Mouse (Mus musculus): Measurements from ENCODE around the gene Plekho1.

Plekho1 gene

DNA sequence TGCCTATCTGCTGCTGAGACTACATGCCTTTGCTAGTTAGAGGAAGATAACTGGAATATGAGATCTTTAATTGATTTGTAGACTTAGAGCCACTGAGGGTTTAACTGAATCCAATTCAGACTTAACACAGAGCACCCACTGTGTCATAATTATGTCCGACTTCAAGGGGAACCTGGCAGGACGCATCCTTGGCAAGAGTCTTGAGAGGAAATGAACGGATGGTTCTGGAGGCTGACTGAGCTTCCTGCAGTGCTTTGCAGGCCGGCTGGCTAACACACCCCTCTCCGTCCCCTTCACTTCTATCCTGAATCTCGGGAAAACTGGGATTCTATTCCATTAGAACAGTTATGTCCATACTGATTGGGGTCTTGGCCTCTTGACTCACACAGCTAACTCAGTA is 12.7 kb upstream of the Plekho1 start:
- no peak for DNase-seq (ENCODE audit: low read depth, low spot score)

DNA sequence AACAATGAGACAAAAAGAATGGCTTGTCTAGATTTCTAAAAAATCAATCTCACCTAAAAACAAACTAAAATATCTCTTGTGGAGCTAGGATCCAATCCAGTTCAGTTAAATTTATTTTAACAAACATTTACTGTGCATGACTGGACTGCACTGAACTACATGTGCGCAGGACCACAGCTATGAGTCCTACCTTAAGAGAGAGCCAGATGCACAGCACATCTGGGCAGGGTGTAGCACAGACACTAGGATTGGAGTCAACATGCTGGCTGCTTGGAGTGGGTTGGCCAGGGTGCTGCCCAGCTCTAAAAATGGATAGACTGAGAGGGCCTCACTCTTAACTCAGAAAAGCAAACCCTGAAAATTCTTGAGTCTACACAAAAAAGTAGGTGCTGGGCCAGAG is 5.8 kb upstream of the Plekho1 start:
- no peak for DNase-seq (ENCODE audit: low read depth, low spot score)

DNA sequence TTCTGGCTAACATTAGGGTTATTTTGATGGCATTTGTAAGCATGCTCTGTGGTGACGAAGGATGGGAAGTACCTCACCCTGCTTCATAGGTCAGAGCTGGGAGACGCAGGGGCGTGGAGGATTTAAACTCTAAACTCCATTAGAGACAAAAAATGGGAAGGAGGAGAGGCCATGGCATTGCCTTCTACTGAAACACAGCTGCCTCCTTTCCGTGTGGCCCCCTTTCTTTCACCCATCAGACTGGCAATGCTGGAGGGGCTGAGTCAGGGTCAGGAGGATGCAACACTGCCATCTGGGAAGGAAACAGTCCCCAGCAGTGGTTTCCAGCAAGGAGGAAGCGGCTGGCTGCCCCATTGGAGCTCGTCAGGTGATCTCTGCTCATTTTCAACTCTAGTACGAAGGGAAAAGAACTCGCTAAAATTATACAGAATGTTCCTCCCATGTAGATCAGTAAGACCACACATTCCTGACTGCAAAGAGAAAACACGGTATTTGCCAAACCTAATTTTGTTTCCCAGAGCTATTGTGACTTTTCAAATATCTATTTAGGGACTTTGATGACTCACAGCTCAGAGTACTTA is 5.2 kb upstream of the Plekho1 start:
- DNase-seq (ENCODE audit: low read depth, low spot score) = no peak

DNA sequence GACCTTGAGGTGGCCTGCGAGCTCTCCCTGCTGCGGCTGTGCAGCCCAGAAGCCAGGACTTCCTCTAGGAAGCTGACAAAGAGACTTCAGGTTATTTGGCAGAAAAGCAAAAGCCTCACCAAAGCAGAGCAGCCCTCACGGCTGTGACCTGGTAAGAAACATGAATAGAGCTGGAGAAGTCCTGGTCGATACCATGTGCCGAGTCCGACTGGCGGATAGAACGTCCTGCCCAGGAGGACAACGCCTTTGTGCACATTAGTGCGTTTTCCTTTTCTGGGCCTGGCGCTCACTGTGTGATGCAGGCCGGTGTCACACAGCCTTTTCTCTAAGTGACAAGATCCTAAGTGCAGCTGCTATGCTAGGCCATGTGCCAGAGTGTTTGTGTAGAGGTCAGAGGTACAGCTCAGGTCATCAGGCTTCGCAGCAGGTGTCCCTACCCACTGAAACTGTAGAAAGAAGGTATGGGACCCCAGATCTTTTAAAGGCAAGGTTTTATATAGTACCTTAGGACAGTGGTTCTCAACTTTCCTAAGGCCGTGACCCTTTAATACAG is 4.4 kb upstream of the Plekho1 start:
- DNase-seq (ENCODE audit: low read depth, low spot score) = no peak

DNA sequence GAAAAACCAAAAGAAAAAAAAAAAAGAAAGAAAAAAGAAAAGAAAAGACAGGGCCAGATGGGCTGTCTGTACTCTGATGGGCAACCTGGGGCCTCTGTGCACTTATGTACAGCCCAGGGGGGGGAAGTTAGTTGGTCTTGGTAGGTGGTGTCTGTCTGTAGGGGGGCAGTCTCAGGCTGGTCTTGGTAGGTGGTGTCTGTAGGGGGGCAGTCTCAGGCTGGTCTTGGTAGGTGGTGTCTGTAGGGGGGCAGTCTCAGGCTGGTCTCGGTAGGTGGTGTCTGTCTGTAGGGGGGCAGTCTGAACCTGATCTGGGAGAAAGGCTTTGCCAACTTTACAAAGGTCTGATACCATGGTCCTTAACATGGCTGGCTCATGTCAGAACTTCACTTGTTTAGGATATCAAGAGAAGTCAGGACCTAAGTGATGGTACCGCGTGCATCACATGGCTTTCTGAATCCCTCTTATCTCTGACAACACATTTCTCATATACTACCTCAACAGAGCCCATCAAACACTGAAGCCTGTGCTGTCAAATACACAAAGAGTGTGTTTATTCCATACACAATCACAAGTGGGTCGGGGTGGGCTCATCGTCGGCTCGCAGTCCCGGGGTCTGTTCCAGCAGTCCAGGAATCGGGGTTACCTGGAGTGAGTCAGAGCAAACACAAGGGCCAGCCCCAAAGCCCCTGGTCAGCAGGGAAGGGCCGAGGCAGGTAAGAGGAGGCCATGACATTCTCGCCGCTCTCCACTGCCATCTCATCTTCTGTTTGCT is 3.7 kb upstream of the Plekho1 start:
- DNase-seq (ENCODE audit: low read depth, low spot score) = no peak

DNA sequence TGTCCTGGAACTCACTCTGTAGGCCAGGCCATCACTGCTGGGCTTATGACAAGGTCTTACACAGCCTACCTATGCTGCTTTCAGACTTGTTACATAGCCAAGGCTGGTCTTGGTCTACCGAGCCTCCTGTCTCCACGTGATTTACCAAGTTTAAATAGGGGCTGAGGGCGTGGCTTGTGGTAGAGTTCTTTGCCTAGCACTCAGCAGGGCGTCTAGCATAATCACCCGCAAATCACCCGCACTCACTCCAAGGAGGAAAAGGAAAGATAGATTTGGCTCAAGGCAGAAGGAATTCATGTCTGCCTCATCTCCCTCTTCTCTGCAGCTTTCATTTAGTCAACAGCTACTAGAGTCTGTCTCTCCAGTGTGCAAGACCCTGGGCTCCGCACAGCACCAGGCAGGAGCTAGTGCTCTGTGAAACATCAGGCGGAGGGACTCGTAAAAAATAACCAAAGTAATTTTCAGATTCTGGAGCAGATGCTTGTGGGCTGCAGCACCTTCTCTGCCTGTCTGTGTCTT is 1.5 kb upstream of the Plekho1 start:
- DNase-seq (ENCODE audit: low read depth, low spot score) = no peak

DNA sequence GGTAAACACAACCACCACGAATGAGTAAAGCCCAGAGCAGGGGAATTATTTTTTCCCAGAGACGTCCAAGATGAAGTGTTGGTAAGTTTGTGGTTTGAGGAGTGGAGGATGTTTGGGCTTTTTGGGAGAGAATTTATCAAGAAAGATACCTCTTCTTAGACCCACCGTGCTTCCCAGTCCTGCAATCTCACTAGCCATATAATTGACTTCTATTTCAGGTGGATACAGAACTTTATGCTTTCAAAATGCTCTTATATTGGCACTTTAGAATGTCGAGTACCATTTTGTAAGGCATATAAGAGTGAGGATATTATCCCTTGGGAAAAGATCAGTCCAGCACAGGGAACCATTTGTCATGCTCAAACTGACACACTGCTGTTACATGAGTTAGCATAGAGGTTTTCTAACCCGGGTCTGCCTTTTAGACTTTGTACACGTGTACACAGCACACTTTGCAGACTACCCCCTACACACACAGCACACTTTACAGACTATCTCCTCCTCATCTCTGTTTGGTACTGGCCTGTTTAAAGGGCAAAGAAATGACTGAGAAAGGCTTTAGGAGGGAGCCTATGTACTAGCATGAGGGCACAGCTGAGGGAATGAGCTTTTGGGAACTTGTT is 761 bp upstream of the Plekho1 start:
- peak; percentile 55 for DNase-seq (ENCODE audit: low read depth, low spot score)

DNA sequence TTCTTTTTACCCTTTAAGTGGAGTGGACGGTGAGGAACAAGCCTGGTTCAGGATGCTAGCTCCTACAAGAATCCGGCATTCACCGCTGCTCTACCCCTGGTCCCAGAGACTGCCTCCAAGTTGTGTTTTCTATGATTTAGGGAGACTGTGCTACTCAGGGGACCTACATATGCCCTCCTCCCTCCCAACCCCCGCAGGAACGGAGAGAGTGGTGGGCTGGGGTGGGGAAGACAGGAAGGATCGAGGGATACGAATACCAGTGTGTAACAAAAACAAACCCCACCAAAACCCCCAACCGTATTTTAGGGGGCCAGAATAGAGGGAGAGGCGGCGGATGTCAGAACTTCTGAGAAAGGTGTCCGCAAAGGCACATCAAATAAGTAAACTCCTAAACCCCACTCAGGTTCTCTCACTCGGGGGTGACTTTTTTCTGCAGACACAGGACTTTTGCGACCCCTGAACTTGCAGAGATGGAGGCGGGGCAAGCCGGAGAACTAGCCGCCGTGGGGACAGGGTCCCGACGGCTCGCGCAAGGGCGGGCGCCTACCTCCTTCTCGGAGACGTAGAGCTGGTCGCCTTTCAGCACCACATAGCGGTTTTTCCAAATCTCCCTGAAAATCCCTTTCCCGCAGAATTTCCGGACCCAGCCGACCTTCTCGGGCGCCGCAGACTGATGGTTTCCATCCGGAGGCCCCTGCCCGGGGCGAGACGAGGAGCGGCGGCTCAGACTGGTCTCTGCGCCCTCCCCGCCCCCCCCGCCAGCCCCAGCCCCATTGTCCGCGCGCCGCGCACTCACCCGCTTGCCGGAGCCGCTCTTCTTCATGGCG is 613 bp downstream of the Plekho1 start:
- DNase-seq (ENCODE audit: low read depth, low spot score) = peak; percentile 61

DNA sequence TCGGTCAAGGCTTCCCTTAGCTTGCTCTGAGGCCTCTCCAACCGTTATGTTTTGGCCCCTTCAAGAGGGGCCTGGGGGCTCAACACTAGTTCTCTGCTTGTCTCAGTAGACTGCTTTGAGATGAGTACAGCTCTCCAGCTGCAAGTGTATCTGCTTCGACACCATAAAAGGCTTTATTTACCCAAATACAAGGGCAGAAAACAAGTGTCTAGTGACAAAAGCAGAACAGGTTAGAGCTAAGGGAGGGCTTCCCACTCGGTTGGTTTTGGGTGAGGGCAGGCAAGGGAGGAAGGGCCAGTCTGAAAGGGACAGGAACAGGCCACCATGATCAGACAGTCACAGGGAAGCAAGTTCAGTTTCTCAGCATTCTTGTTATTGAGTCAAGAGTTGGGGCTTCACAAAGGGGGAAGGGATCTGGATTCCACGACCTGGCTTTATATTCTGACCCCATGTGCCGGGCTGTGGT is 1.4 kb downstream of the Plekho1 start:
- DNase-seq (ENCODE audit: low read depth, low spot score) = no peak

DNA sequence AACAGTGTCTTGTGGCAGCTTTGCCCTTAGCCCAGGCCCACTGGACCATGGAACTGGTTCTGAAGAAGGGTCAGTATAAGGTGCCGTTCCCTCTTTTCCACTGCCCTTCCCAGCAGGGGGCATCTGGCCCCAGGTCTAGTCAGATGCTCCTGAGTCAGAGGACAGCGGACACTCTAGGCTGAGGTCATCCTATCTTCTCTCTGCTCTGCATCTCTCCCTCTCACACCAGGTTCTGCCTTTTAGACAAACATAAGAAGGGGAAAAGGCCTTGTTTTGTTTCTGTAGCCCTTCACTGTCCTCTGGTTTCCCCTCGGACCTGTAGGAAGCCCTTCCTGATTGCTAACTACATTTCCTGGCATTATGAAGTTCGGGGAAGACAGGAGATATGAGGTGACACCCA is 1.9 kb downstream of the Plekho1 start:
- peak; percentile 66 for DNase-seq (ENCODE audit: low read depth, low spot score)

DNA sequence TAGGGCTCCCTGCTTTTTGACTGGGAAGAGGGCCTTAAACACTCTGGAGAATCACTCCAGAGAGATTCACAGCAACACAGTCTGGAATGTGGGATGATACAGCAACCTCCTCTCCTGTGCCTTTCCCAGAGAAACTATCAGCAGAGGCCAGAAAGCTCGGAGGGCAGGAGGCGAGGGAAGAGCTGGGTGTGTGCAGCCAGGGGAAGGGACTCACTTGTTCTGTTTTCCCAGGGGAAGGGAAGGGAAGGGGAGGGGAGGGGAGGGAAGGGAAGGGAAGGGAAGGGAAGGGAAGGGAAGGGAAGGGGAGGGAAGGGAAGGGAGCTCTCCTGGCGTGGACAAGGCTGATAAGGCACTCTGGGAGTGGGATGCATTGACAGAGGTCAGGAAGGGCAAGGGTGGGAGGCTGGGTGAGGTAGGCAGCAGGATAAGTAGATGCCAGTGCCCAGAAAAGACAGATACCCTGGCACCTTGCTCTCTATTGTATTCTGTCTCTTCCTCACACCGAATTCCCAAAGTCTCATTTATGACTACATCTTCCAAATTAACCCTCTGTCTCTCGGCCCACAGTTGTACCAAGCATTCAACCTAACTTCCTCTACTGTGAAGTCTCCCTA is 2.7 kb downstream of the Plekho1 start:
- DNase-seq (ENCODE audit: low read depth, low spot score) = no peak

DNA sequence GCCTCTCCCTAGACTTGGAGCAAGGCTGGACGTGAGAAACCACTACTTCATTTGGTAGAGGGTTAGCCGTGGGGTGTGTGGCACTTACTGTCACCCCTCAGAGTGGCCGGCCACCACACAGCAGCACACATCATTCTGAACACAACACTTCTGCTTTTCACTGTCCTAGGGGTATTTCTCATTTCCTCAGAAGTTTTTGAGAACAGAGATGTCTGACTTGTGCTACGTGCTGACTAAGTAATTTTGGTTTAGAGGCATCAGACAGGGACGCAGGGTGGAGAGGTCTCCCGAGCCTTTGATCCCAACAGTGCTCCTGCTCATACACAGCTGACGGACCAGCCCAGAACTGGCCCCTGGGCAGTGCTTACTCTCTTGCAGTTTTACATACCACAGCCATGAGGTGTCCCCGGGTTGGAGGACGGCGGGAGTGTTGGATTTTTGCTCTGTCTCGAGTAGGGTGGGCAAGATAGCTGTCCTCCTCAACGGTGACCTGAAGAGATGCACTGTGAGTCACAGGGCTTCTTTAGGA is 5.3 kb downstream of the Plekho1 start:
- DNase-seq (ENCODE audit: low read depth, low spot score) = peak; percentile 83

DNA sequence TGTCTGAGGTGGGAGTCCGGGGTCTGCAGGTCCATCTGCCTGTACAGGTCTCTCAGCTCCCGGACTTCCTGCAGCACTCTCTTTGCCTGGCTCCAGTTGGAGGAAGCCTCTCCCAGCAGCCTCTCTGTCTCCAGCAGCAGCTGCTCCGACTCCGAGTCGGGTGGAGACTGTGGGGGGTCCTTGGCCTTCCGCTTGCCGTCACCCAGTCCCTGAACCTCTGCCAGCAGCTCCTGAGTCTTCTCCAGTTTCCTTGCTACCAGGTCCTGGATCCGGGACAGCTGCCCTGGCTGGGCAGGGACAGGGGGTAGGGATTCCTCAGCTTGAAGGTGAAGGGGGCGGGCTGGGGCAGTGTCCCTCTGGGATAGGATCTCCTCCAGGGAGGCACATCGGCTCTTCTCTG is 6.8 kb downstream of the Plekho1 start:
- DNase-seq (ENCODE audit: low read depth, low spot score) = no peak

DNA sequence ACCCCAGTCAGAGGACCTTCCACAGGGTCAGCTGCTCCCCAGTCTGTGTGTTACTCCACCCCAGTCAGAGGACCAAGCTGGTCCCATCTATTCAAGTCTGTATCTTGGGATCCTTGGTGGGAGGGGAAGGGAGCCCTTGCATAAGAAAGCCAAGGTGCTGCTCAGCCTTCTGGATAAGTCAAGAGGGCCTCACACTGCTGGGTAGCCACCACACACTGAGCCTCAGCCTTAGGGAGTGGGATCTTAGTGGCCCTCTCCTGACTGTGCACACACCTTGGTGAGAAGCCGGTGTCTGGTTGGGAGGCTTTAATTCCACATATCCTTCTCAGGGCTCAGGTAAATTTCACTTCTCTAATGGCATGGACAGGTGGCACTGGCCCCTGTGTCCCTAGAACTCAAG is 7.7 kb downstream of the Plekho1 start:
- no peak for DNase-seq (ENCODE audit: low read depth, low spot score)

DNA sequence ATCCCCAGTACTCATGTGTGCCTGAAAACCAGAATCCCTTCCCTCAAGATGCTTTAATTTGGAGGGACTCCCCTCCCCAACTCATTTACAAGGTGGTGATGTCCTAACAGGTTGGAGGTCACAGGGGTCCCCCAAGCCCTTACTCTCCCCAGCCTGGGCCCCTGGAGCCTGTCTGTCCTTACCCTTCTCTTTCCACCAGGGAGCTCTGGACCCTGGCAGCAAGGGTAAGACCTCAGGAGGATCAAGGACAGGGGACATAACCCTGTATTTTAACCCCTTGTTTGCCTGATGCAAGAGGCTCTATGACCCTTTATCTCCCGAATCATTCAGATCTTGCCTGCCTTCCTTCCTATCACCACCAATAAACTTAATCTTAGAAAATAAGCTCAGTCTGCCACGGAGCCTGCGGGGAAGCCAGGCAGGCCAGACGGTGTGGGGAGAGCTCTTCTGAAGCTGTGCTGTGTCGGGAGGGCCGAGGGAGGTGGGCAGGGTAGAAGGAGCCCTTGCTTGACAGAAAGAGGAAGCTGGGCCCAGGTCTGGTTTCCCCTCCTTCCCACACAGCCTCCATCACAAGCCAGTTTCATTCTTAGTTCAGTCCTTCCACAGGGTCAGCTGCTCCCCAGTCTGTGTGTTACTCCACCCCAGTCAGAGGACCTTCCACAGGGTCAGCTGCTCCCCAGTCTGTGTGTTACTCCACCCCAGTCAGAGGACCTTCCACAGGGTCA is 8.3 kb downstream of the Plekho1 start:
- no peak for DNase-seq (ENCODE audit: low read depth, low spot score)

DNA sequence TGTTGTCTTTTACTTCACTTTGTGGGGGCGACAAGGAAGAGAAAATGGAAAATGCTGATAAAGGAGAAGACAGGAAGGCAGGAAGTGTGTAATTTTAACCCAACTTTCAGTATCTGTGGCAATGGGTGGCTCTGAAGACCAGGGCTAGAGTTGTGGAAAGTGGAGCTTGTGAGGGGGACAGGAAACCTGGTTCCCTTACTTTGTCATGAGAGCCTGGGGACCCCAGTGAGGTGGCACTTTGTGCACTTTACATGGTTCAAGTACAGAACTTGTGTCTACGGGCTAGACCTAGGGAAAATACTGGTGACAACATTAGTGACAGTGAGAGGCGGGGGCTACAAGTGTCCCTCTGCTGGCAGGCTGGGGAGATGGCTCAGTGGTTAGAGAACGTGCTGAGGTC is 8.8 kb downstream of the Plekho1 start:
- DNase-seq (ENCODE audit: low read depth, low spot score) = no peak

DNA sequence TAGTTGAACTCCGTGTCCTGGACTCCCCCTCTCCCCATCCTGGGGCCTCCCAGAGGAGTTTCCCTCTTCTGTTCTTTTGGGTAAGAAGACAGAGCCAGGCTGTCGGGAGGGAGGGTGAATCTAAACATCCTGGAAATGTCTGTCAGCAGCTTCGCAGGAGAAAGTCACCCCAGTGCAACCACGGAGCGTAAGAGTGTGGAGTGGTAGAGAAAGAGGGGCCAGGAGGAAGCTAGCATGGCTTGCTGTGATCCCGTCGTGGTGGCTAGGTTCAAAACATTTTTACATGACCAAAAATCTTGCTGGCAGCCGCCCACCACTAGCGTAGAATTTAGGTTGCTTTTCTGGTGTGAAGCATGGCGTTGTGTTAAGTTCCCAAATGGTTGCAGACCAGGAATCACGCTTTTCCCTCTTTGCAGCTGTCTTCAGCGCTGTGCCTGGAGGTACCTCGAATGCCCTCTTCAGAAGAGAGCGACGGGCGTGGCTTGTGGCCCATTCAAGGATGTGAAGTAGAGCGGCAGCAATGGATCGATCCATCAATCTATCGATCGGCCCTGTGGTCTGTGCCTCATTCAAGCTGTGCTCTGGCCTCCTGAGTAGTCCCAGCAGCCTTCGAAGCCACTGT is 9.7 kb downstream of the Plekho1 start:
- DNase-seq (ENCODE audit: low read depth, low spot score) = no peak

DNA sequence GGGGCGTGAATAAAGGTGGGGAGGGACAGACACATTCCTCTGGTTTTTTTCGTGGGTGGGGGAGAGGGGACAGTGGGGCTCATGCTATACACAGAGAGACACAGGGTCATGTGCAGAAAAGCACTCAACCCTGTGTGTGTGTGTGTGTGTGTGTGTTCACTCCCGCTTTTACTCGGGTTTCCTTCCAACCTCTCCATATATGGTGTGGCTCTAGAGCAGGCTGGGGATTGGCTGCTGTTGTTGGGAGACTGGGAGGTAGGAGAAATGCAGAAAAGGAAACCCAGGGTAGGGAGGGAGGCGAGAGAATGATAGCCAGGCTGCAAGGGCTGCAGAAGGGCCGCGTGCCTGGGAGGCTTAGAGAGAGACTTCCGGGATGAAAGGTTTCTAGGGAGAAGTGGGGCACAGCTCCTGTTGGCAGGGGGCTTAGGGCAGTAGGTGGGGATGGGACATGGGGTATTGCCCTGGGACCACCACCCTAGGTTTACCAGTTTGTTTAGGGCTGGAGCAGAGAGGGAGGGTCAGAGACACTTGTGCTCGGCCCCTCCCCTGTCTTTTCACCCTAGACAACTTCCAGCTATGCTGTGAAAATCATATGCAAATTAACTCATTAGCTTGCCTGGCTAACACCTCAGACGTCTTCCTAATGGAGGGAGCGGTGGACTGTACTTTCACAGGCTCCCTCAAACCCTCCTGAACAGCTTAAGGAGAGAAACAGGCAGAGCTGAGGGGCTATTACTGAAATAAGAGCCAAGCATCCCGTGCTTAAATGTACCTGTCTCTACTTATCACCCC is 10.4 kb downstream of the Plekho1 start:
- DNase-seq (ENCODE audit: low read depth, low spot score) = peak; percentile 58

DNA sequence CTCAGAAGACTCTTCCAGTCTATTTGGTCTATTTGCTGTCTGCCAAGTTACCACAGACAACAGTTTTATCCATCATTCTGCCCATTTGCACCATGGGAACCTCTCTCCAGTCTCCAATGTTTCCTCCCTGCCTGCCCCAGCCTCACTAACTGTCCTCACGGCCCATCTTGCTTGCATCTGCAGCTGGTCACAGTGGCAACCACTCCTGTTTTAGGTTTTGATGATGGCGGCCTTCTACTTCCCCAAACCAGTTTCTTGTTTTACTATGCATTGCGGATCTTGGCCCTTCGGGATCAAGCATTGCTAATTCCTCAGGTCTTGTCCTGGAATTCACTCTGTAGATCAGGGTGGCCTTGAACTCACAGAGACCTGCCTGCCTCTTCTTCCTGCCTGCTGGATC is 13.7 kb downstream of the Plekho1 start:
- no peak for DNase-seq (ENCODE audit: low read depth, low spot score)

Data from 3T3-L1 (cell line).